Mouse (Mus musculus): ENCODE measurements around the gene Inafm1. TPM values are rescaled to one million over a fixed set of nuclear protein-coding genes. Genes with fewer than 3 reads are reported as not detected.
"Not testable (repeated sequence)": the region's sequence is repeated elsewhere in the genome, so short reads cannot be mapped to it uniquely, and the experiment has no call there.

Inafm1 gene
- total RNA-seq, 2 experiments from 2014 or later: 35.6 to 41.5 TPM

DNA sequence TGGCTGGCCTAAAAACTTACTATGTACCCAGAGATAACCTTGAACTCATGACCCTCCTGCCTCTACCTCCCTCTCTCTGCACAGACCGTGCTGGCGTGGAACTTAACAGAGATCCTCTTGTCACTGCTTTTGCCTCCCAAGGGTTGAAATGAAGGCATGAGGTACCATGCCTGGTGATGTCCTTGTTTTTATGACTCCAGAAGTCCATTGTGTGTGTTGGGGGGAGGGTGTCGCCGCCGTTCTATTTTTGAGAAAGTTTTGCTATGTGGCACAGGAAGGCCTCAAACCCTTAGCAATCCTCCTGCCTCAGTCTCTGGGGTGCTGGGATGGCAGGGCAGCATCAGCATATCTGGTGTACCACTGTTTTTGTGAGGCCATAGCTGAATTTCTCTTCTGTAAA, 25.5 kb upstream of the Inafm1 start:
- no peak for DNase-seq (ENCODE audit: low spot score in 2 of 2)

DNA sequence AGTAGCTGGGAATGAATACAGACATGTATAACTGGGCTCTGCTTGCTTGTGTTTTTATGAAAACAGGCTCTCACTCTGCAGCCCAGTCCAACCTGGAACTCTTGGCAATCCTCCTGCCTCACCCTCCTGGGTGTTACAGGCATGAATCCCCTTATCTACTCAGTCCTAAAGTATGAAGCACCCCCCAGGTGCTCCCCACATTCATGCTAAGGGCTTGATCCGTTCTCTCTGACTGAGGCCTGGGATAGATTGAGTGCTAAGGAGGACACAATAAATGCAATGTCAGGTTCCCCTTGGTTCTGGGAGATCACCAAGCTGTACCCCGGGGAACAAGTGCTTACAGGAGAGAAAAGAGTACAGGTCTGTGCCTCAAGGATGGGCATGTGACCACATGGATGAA, 24.2 kb upstream of the Inafm1 start:
- DNase-seq (ENCODE audit: low spot score in 2 of 2): no peak

DNA sequence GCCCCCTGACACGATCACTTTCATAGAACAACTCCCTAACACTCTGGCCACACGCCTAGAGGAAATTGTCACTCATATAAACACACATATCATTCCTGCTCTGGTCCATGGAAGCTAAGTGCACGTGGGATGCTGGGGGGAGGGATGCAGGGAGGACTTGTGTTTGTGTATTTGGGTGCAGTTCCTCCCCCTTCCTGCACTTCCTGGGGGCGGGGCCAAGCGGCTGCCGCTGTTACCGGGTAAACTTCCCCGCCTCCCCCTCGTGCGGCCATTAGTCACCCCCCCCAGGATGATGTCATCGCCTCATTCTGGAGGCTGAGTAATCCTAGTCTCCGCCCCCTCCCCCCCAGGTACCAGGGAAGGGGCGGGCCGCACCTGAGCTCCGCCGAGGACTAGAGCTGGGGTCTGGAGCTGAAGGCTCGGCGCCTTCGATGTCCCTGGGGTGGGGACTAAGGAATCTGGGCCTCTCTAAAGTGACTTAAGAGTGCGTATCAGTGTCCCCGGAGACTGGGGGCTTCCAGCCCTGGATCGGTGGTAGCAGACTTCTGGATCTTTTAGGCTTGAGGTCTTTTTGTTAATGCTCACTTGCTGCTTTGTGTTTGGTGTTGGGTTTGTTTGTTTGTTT, 23.5 kb upstream of the Inafm1 start:
- DNase-seq (ENCODE audit: low spot score in 2 of 2): peak in 1 of 2 experiments; percentile 81

DNA sequence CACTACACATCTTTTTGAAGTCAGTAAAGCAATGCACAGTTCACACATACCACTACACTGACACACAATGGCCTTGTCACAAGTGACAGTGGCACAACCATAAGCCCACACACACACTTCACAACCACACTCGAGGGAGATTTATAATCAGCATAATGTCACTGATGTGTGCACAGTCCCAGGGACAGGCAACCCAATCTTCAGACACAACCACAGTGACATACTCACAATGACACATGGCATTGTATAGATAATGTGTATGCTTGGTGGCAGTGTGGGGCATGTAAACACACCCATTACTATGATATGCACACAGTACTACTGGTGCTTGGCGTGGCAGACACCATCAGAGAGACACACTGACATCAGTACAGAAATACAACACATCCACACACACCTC, 22.7 kb upstream of the Inafm1 start:
- no peak for DNase-seq (ENCODE audit: low spot score in 2 of 2)

- no peak for DNase-seq (ENCODE audit: low spot score in 2 of 2)
These were observed 22.0 kb upstream of the Inafm1 start for GRCm38 (mm10) chr7:16295321-16295900.

GRCm38 (mm10) chr7:16294837-16295236, 21.4 kb upstream of the Inafm1 start:
- peak; percentile 89 to 93 for DNase-seq (ENCODE audit: low spot score in 2 of 2)

DNA sequence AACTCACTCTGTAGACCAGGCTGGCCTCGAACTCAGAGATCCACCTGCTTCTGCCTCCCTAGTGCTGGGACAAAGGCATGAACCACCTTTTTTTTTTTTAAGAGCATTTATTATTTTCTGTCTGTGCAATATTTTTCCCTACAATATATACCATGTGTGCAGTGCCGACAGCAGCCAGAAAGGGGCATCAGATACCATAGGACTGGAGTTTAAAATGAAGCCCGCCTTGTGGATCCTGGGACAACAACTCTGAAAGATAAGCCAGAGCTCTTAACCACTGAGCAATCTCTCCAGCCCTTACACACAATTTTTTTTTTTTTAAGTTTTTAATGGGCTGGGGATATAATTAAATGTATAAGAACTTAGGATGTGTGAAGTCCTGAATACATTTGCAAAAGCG, 20.9 kb upstream of the Inafm1 start:
- no peak for DNase-seq (ENCODE audit: low spot score in 2 of 2)

DNA sequence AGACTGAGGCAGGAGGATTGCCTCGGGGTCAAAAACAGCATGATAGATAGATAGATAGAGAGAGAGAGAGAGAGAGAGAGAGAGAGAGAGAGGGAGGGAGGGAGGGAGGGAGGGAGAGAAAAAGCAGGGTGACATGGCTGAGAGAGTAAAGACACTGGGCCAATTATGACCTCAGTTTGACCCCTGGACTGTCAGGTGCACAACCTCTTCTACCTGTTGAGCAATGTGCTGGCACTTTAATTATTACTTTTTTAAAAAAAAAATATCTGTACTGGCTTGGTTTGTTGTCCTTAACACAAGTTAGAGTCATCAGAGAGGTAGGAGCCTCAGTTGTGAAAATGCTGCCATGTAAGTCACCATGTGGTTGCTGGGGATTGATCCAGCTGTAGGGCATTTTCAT, 14.4 kb upstream of the Inafm1 start:
- no peak for DNase-seq (ENCODE audit: low spot score in 2 of 2)

GRCm38 (mm10) chr7:16287016-16287415, 13.6 kb upstream of the Inafm1 start:
- no peak for DNase-seq (ENCODE audit: low spot score in 2 of 2)

GRCm38 (mm10) chr7:16286026-16286961, 12.9 kb upstream of the Inafm1 start, which contains the start of gene Ccdc9:
Gene Ccdc9, minus strand, starts transcription at chr7:16286795.
- DNase-seq (ENCODE audit: low spot score in 2 of 2): peak; percentile 99 to 100

DNA sequence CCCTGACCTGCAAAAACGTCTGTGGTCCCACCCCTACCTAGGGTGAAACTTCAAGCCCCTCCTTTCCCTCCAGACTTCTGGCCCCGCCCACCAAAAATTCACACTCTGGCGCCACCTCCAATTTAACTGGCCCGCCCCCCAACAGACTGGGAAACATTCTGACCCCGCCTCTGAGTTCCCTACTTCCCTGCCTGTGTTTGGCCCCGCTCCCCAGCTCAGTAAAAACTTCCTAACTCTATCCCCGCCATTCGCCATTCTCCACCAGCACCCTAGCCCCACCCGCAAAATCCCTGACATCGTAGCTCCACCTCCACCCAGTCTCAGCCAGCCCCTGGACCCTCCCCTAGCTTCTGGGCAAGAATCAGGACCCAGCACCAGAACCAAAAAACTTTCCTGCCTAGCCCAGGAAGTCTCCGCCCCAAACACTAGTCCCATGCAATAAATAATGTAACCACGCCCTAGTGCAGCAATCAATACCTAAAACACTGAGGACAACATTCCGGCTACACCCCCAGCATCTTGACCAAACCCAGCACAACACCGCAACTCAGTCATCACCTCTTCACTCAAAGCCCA, 12.1 kb upstream of the Inafm1 start:
- DNase-seq (ENCODE audit: low spot score in 2 of 2): peak; percentile 25 to 68

- no peak for DNase-seq (ENCODE audit: low spot score in 2 of 2)
These were observed 11.5 kb upstream of the Inafm1 start for GRCm38 (mm10) chr7:16284904-16285303.

GRCm38 (mm10) chr7:16284001-16284400, 10.6 kb upstream of the Inafm1 start:
- no peak for DNase-seq (ENCODE audit: low spot score in 2 of 2)

DNA sequence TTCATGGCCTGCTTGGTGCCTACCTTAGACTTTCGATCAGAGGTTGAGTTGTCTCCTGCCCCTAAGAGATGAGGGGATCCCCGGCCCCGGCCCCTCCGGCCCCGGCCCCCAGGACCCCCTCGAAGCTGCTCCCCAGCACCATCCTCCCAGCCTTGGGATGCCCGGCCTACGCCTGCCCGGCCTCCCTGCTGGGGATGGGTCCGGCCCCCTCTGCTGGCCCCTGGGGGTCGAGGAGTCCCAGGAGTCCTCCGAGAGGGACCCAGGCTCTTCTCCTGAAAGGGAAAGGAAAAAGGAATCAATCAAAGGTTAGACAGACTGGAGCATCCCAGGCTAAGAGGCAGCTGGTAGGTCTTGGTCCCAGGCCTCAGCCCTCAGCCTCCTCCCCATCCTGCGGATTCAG, 8.9 kb upstream of the Inafm1 start:
- DNase-seq (ENCODE audit: low spot score in 2 of 2): no peak

GRCm38 (mm10) chr7:16280721-16281120, 7.3 kb upstream of the Inafm1 start:
- no peak for DNase-seq (ENCODE audit: low spot score in 2 of 2)

- DNase-seq (ENCODE audit: low spot score in 2 of 2): no peak
These were observed 1.8 kb upstream of the Inafm1 start for GRCm38 (mm10) chr7:16274922-16275890.

DNA sequence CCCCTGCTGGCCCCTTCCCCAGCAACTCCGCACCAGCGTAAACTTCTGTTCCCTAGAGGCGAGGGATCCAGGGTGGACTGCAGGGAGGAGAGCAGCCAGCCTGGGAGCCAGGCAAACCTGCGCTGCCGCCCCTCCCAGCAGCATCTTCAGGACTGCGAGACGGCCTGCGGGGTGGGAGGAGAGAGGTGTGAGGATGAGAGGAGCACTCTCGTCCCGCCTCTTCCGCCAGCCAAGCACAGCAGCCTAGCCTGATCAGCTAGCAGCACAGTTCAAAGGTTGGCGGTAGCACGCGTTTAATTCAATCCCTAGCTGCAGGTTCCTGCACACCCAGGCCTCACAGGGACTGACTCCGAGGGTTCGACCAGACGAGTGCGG, 336 bp upstream of the Inafm1 start:
- peak; percentile 44 to 60 for DNase-seq (ENCODE audit: low spot score in 2 of 2)

GRCm38 (mm10) chr7:16272681-16273080, 736 bp downstream of the Inafm1 start:
- peak in 1 of 2 experiments; percentile 58 for DNase-seq (ENCODE audit: low spot score in 2 of 2)

DNA sequence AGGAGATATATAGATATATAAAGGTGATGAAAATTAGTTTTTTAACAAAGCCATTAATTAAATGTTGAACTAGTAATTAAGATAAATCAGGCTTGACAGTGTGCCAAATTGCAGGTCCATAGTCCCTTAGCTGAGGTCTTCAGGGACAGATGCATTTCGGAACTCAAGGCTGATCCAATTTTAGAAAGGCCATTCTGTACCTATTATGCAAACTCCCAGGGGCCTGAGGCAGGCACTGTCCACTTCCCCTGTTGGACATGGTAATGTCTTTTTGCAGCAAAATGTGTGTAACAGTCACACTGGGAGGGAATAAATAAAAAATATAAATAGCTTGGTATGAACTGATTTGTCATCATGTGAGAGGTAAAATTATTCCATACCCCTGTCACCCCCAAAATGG, 2.3 kb downstream of the Inafm1 start:
- DNase-seq (ENCODE audit: low spot score in 2 of 2): no peak

GRCm38 (mm10) chr7:16266593-16266992, 6.8 kb downstream of the Inafm1 start:
- DNase-seq (ENCODE audit: low spot score in 2 of 2): not testable (repeated sequence)

- DNase-seq (ENCODE audit: low spot score in 2 of 2): no peak
These were observed 7.6 kb downstream of the Inafm1 start for GRCm38 (mm10) chr7:16265856-16266255.
